ENCODE assay signal across 8 mouse cellular contexts in genomic region chr7:99534501-99534900, GRCm38 (mm10). TPM values are rescaled to one million over a fixed set of nuclear protein-coding genes. Genes with fewer than 3 reads are reported as not detected.
A peak's percentile ranks its signal among the peaks of the same experiment; 100 is the strongest.
DNase-seq lines count a peak whose midpoint lies in the region; ATAC-seq and TF ChIP-seq lines count a peak whose summit lies in the region.

No protein-coding gene starts in this region.

- no peak; the same call in 1 of the 2 replicates for ATAC-seq in lung, embryonic 14.5 days (ENCODE audit: insufficient read depth)
- ATAC-seq in forebrain, embryonic 11.5 days (replicated peaks; ENCODE audit: low FRiP score), result no peak
- ATAC-seq in limb, embryonic 11.5 days (ENCODE audit: insufficient number of reproducible peaks, low FRiP score, low TSS enrichment, low read depth), result 0 out of 2 replicates have a peak, but pooled peaks have one; percentile 6
- peak; percentile 10; the same call in 1 of the 2 replicates for ATAC-seq in neural tube, embryonic 15.5 days (ENCODE audit: low FRiP score)

- no peaks in the 10 kb centered on the region for H3K36me3 ChIP-seq in lung, embryonic 14.5 days (ENCODE audit: insufficient read depth)
- no peaks in the 10 kb centered on the region for H3K36me3 ChIP-seq in forebrain, embryonic 11.5 days (ENCODE audit: control insufficient read depth, insufficient read depth, low read length)
- H3K36me3 ChIP-seq in limb, embryonic 11.5 days (ENCODE audit: control insufficient read depth, insufficient read depth, low read length), result no peaks in the 10 kb centered on the region
- no peaks in the 10 kb centered on the region for H3K36me3 ChIP-seq in neural tube, embryonic 15.5 days

- TF ChIP-seq CTCF in lung, embryonic 14.5 days (IDR thresholded peaks at IDR 0.05; ENCODE audit: low read depth), result no peak
- no peak for TF ChIP-seq CTCF in lung, adult 2 months (IDR thresholded peaks at IDR 0.05; ENCODE audit: insufficient read depth, low read length)

- H3K9ac ChIP-seq in lung, embryonic 14.5 days, result no peak overlapping the region
- peak overlapping the region; percentile 87 for H3K9ac ChIP-seq in forebrain, embryonic 11.5 days (ENCODE audit: low read length)
- H3K9ac ChIP-seq in limb, embryonic 11.5 days (ENCODE audit: low read length), result no peak overlapping the region
- H3K9ac ChIP-seq in neural tube, embryonic 15.5 days (replicated peaks), result peak overlapping the region; percentile 75

- no peak for TF ChIP-seq POLR2A in lung, adult 2 months (IDR thresholded peaks at IDR 0.05; ENCODE audit: borderline replicate concordance, extremely low read depth, low read depth, low read length)

- peak overlapping the region; percentile 92 for H3K4me2 ChIP-seq in lung, embryonic 14.5 days
- H3K4me2 ChIP-seq in forebrain, embryonic 11.5 days (ENCODE audit: low read depth, low read length, severe bottlenecking), result peak overlapping the region; percentile 86
- peak overlapping the region; percentile 95 for H3K4me2 ChIP-seq in limb, embryonic 11.5 days (ENCODE audit: low read depth, severe bottlenecking)
- peak overlapping the region; percentile 83 for H3K4me2 ChIP-seq in neural tube, embryonic 15.5 days

- peak overlapping the region; percentile 77 for H3K4me3 ChIP-seq in lung, embryonic 14.5 days (ENCODE audit: low read depth, low read length)
- H3K4me3 ChIP-seq in lung, adult 2 months (replicated peaks; ENCODE audit: extremely low read depth, low read depth, low read length), result no peak overlapping the region
- peak overlapping the region; percentile 74 for H3K4me3 ChIP-seq in forebrain, embryonic 11.5 days (ENCODE audit: low read depth, low read length)
- peak overlapping the region; percentile 65 for H3K4me3 ChIP-seq in limb, embryonic 11.5 days (ENCODE audit: low read depth, low read length)
- H3K4me3 ChIP-seq in neural tube, embryonic 15.5 days (replicated peaks), result peak overlapping the region; percentile 66

- peak overlapping the region; percentile 93 for H3K27ac ChIP-seq in lung, embryonic 14.5 days (ENCODE audit: low read depth)
- no peak overlapping the region; the same call in 1 of the 2 replicates for H3K27ac ChIP-seq in forebrain, embryonic 11.5 days (ENCODE audit: low read depth, low read length)
- H3K27ac ChIP-seq in limb, embryonic 11.5 days (replicated peaks; ENCODE audit: low read depth, low read length), result no peak overlapping the region
- H3K27ac ChIP-seq in neural tube, embryonic 15.5 days (replicated peaks), result peak overlapping the region; percentile 93

- no peak for DNase-seq in lung, embryonic 14.5 days
- no peak for DNase-seq in lung, adult 2 months
- no peak for DNase-seq in forebrain, embryonic 11.5 days (ENCODE audit: low spot score)
- no peak for DNase-seq in limb, embryonic 11.5 days (ENCODE audit: low spot score)
- DNase-seq in frontal cortex, postnatal 10 days (ENCODE audit: low spot score in 2 of 2), result no peak
- no peak for DNase-seq in thymus, postnatal 14 days
- DNase-seq in gastrocnemius, adult 18-20 months (ENCODE audit: low spot score), result no peak

- WGBS in lung, embryonic 14.5 days, result 39% methylated on average over 5 of the region's 5 CpGs
- WGBS in lung, adult 2 months, result 54% methylated on average over 5 of the region's 5 CpGs
- WGBS in forebrain, embryonic 11.5 days, result 31% methylated on average over 5 of the region's 5 CpGs
- 27% methylated on average over 5 of the region's 5 CpGs for WGBS in limb, embryonic 11.5 days
- 21% methylated on average over 5 of the region's 5 CpGs for WGBS in neural tube, embryonic 15.5 days

- no peaks in the 10 kb centered on the region for H3K9me3 ChIP-seq in lung, embryonic 14.5 days (ENCODE audit: low read depth, low read length)
- no peaks in the 10 kb centered on the region for H3K9me3 ChIP-seq in forebrain, embryonic 11.5 days (ENCODE audit: control insufficient read depth, low read length)
- no peaks in the 10 kb centered on the region for H3K9me3 ChIP-seq in limb, embryonic 11.5 days (ENCODE audit: control insufficient read depth, low read length)
- H3K9me3 ChIP-seq in neural tube, embryonic 15.5 days (replicated peaks), result no peaks in the 10 kb centered on the region

- H3K27me3 ChIP-seq in lung, embryonic 14.5 days (ENCODE audit: insufficient read depth, low read length), result no peaks in the 10 kb centered on the region
- no peaks in the 10 kb centered on the region for H3K27me3 ChIP-seq in forebrain, embryonic 11.5 days (ENCODE audit: control insufficient read depth, insufficient read depth, low read length)
- H3K27me3 ChIP-seq in limb, embryonic 11.5 days (ENCODE audit: control insufficient read depth, insufficient read depth, low read length), result no peaks in the 10 kb centered on the region
- H3K27me3 ChIP-seq in neural tube, embryonic 15.5 days (replicated peaks), result no peaks in the 10 kb centered on the region

- peaks cover 28% of the 10 kb centered on the region for H3K4me1 ChIP-seq in lung, embryonic 14.5 days (ENCODE audit: insufficient read depth)
- H3K4me1 ChIP-seq in lung, adult 2 months (ENCODE audit: control insufficient read depth, insufficient read depth, low read length), result peaks cover 26% of the 10 kb centered on the region
- H3K4me1 ChIP-seq in forebrain, embryonic 11.5 days (replicated peaks; ENCODE audit: control insufficient read depth, insufficient read depth, low read length), result peaks cover 3% of the 10 kb centered on the region; the same call in 1 of the 2 replicates
- H3K4me1 ChIP-seq in limb, embryonic 11.5 days (ENCODE audit: control insufficient read depth, insufficient read depth, low read length), result peaks cover 23% of the 10 kb centered on the region
- peaks cover 50% of the 10 kb centered on the region for H3K4me1 ChIP-seq in neural tube, embryonic 15.5 days

RNA-seq across cellular contexts. Expression of gene Arrb1, which starts 0.8 kb away (rescaled TPM):
- 7.0 and 7.8 TPM in 2 replicates for polyA plus RNA-seq in lung, embryonic 14.5 days (2014; fragmentation: Nextera tagmentation; extraction: Ambion mirVana)
- 131 and 161 TPM in 2 replicates for polyA plus RNA-seq in lung, adult 2 months (2012; rRNA removed)
- polyA plus RNA-seq in forebrain, embryonic 11.5 days (2014; fragmentation: Nextera tagmentation; extraction: Ambion mirVana), result 4.0 and 4.2 TPM in 2 replicates
- polyA plus RNA-seq in limb, embryonic 11.5 days (2014; fragmentation: Nextera tagmentation; extraction: Ambion mirVana), result 2.9 and 3.3 TPM in 2 replicates
- 15.1 and 16.6 TPM in 2 replicates for polyA plus RNA-seq in neural tube, embryonic 15.5 days (2015; fragmentation: Nextera tagmentation; extraction: Ambion mirVana)
- 10 to 100 TPM; 13.8 to 15.4 TPM for total RNA-seq in gastrocnemius, adult 18-20 months (2021)

RNA-seq across cellular contexts. Expression of gene Rps3, which starts 51.0 kb away (rescaled TPM):
- 922 and 969 TPM in 2 replicates for polyA plus RNA-seq in lung, embryonic 14.5 days (2014; fragmentation: Nextera tagmentation; extraction: Ambion mirVana)
- polyA plus RNA-seq in lung, adult 2 months (2012; rRNA removed), result 206 and 308 TPM in 2 replicates
- polyA plus RNA-seq in forebrain, embryonic 11.5 days (2014; fragmentation: Nextera tagmentation; extraction: Ambion mirVana), result 699 and 715 TPM in 2 replicates
- polyA plus RNA-seq in limb, embryonic 11.5 days (2014; fragmentation: Nextera tagmentation; extraction: Ambion mirVana), result 880 and 888 TPM in 2 replicates
- 412 and 499 TPM in 2 replicates for polyA plus RNA-seq in neural tube, embryonic 15.5 days (2015; fragmentation: Nextera tagmentation; extraction: Ambion mirVana)
- 100 to 1,000 TPM; 232 to 276 TPM for total RNA-seq in gastrocnemius, adult 18-20 months (2021)

Comparison
In these comparisons a context has a peak if more than half of its experiments do, and no peak if none do; other contexts are left out.
1. ATAC-seq: peak in limb, embryonic 11.5 days (single experiment) and neural tube, embryonic 15.5 days (single experiment); none in lung, embryonic 14.5 days (single experiment) and forebrain, embryonic 11.5 days (single experiment).
2. H3K27ac ChIP-seq: peak in lung, embryonic 14.5 days (single experiment) and neural tube, embryonic 15.5 days (single experiment); none in forebrain, embryonic 11.5 days (single experiment) and limb, embryonic 11.5 days (single experiment).
3. H3K9ac ChIP-seq: peak in forebrain, embryonic 11.5 days (single experiment) and neural tube, embryonic 15.5 days (single experiment); none in lung, embryonic 14.5 days (single experiment) and limb, embryonic 11.5 days (single experiment).
4. Peak in every context shown above with its lines, with median percentiles within 50 percentile points of each other: H3K4me2 ChIP-seq.